Mouse (Mus musculus): ENCODE measurements around the gene Cyp2t4. TPM values are rescaled to one million over a fixed set of nuclear protein-coding genes. Genes with fewer than 3 reads are reported as not detected.

The Cyp2t4 gene
- total RNA-seq (2012; rRNA removed) = 0.32 and 0.58 TPM in 2 replicates

DNA sequence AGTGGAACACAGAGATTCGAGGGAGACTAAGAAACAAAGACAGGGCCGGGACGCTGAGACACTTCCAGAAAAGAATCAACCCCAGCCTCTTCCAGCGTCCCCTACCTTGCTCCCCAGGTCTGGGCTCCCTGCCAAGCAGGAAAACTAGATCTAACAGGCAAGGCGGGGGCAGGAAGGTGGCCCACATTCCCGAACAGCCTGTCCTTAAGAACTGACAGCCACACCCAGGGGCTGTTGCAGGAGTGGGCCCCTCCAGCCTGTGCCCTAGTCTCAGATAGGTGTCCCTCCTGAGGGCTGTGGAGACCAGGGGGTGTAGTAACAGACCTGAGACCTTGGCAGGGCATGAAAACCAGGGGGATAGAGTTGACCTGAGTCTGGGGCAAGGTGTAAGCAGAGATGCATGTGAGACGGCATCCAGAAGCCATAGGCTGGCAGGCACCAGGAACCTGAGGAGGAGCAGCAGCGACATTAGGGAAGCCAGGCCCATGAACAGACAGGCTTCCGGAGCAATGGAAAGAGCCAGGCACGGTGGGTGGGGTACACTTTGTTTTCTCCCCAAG lies at the start of gene Cyp2t4:
Gene Cyp2t4 (plus strand): TSS at position 510 of the 560 bp plus-strand sequence.
- H3K27ac ChIP-seq (ENCODE audit: insufficient read depth, low read depth, low read length, poor library complexity, severe bottlenecking) = no peak within 1 kb of the TSS

DNA sequence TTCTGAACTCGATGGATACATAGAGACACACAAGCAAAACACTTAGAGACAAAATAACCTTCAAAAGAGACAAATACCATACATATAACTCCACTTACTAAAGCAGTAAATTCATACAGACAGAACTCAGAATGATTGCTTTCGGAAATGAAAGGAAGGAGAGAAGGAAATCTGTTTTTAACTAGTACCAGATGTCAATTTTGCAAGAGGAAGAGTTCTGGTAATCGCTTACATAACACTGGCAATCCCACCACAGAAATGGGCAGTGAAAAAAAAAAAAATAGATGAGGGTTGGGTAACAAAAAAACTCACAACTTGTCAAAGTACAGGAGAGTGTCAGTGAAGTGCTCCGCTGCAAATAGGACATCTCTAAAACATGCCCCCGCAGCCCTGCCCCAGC lies 48.6 kb upstream of the Cyp2t4 start:
- Histone ChIP-seq H3K9ac (ENCODE audit: insufficient read depth, low read depth, low read length, poor library complexity, severe bottlenecking) (no peak overlapping the region), H3K27ac (ENCODE audit: insufficient read depth, low read depth, low read length, poor library complexity, severe bottlenecking) (no peak overlapping the region), H3K4me1 (ENCODE audit: control insufficient read depth in 2 of 2, insufficient read depth in 2 of 2, low read length in 2 of 2, poor library complexity in 1 of 2) (no peaks in the 10 kb centered on the region), H3K9me3 (ENCODE audit: control insufficient read depth, insufficient read depth, low read depth, low read length) (no peaks in the 10 kb centered on the region), H3K4me3 (ENCODE audit: insufficient read depth in 1 of 2, low read depth in 1 of 2, low read length in 2 of 2, poor library complexity in 1 of 2, severe bottlenecking in 1 of 2) (no peak overlapping the region), H3K36me3 (ENCODE audit: control insufficient read depth, insufficient read depth, low read length, poor library complexity, severe bottlenecking) (no peaks in the 10 kb centered on the region)
- no peak for DNase-seq (ENCODE audit: low read depth, low spot score)
- TF ChIP-seq HCFC1 (IDR thresholded peaks at IDR 0.05; ENCODE audit: borderline replicate concordance, insufficient read depth, low read length) (no peak), CHD2 (IDR thresholded peaks at IDR 0.05; ENCODE audit: low read depth, low read length) (no peak), ZNF384 (IDR thresholded peaks at IDR 0.05; ENCODE audit: low read depth, low read length) (no peak), MAFK (IDR thresholded peaks at IDR 0.05; ENCODE audit: insufficient read depth, low read depth, low read length) (no peak)
- in situ Hi-C loops (cut with MboI; ENCODE audit: low sequenced_read_pairs in 2 of 2, unreplicated experiment in 2 of 2) = no loop called here

More for the DNA sequence above, at the start of gene Cyp2t4:
- Histone ChIP-seq H3K9ac (ENCODE audit: insufficient read depth, low read depth, low read length, poor library complexity, severe bottlenecking) (no peak within 1 kb of the TSS), H3K4me3 (ENCODE audit: insufficient read depth in 1 of 2, low read depth in 1 of 2, low read length in 2 of 2, poor library complexity in 1 of 2, severe bottlenecking in 1 of 2) (no peak within 1 kb of the TSS), H3K36me3 (ENCODE audit: control insufficient read depth, insufficient read depth, low read length, poor library complexity, severe bottlenecking) (peaks cover 11% of the 10 kb centered on the region), H3K4me1 (ENCODE audit: control insufficient read depth in 2 of 2, insufficient read depth in 2 of 2, low read length in 2 of 2, poor library complexity in 1 of 2) (peaks cover 0 to 6% of the 10 kb centered on the region in 2 experiments; a peak in 1 of 4 replicates), H3K9me3 (ENCODE audit: control insufficient read depth, insufficient read depth, low read depth, low read length) (no peaks in the 10 kb centered on the region)
- in situ Hi-C loops (cut with MboI; ENCODE audit: low sequenced_read_pairs in 2 of 2, unreplicated experiment in 2 of 2) = no loop called here
- no peak for DNase-seq (ENCODE audit: low read depth, low spot score)
- TF ChIP-seq ZC3H11A (IDR thresholded peaks at IDR 0.05; ENCODE audit: borderline replicate concordance, low read depth, low read length) (no peak), MAFK (IDR thresholded peaks at IDR 0.05; ENCODE audit: insufficient read depth, low read depth, low read length) (no peak), CHD2 (IDR thresholded peaks at IDR 0.05; ENCODE audit: low read depth, low read length) (no peak), ZNF384 (IDR thresholded peaks at IDR 0.05; ENCODE audit: low read depth, low read length) (no peak)

DNA sequence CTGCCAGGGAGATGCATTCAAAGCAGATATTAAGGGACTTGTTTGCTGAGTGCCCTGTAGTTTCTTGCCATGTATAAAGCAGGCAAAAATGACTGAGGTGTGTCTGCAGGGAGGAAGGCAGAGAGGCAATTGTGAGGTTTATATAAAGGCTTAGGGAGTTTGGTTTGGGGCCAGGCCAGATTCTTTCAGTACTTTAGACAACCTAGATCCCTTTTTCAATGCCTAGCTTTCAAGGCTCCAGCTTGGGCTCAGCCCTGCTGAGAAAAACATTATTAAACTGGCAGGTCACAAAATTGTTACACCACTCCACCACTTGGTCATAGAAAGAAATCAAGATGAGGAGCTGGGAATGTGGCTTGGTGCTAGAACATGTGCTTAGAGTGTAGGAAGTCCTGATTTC lies 43.2 kb upstream of the Cyp2t4 start:
- H3K9ac ChIP-seq (ENCODE audit: insufficient read depth, low read depth, low read length, poor library complexity, severe bottlenecking) = no peak overlapping the region
- in situ Hi-C loops (cut with MboI; ENCODE audit: low sequenced_read_pairs in 2 of 2, unreplicated experiment in 2 of 2) = no loop called here
- TF ChIP-seq CHD2 (IDR thresholded peaks at IDR 0.05; ENCODE audit: low read depth, low read length) (no peak), MAFK (IDR thresholded peaks at IDR 0.05; ENCODE audit: insufficient read depth, low read depth, low read length) (no peak), HCFC1 (IDR thresholded peaks at IDR 0.05; ENCODE audit: borderline replicate concordance, insufficient read depth, low read length) (no peak), ZC3H11A (IDR thresholded peaks at IDR 0.05; ENCODE audit: borderline replicate concordance, low read depth, low read length) (no peak), ZNF384 (IDR thresholded peaks at IDR 0.05; ENCODE audit: low read depth, low read length) (no peak)
- no peak overlapping the region for H3K27ac ChIP-seq (ENCODE audit: insufficient read depth, low read depth, low read length, poor library complexity, severe bottlenecking)
- H3K4me3 ChIP-seq (ENCODE audit: insufficient read depth in 1 of 2, low read depth in 1 of 2, low read length in 2 of 2, poor library complexity in 1 of 2, severe bottlenecking in 1 of 2) = no peak overlapping the region
- H3K4me1 ChIP-seq (ENCODE audit: control insufficient read depth in 2 of 2, insufficient read depth in 2 of 2, low read length in 2 of 2, poor library complexity in 1 of 2) = no peaks in the 10 kb centered on the region
- H3K9me3 ChIP-seq (ENCODE audit: control insufficient read depth, insufficient read depth, low read depth, low read length) = no peaks in the 10 kb centered on the region
- no peak for DNase-seq (ENCODE audit: low read depth, low spot score)
- no peaks in the 10 kb centered on the region for H3K36me3 ChIP-seq (ENCODE audit: control insufficient read depth, insufficient read depth, low read length, poor library complexity, severe bottlenecking)

DNA sequence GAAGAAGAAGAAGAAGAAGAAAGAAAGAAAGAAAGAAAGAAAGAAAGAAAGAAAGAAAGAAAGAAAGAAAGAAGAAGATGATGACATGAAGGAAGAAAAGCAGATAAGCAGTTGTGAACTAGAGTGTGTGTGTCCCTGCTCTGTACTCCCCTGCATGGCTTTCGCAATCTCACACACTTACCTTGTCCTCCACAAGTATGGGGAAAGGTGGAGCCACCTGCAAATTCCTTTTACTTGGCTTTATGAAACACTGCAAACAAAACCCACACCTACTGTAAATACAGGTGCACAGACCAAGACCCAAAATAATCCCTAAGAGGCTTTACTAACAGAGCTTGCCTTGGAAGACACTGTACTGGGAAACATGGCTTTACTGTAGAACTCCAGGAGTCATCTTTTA lies 42.5 kb upstream of the Cyp2t4 start:
- no peaks in the 10 kb centered on the region for H3K36me3 ChIP-seq (ENCODE audit: control insufficient read depth, insufficient read depth, low read length, poor library complexity, severe bottlenecking)
- TF ChIP-seq ZC3H11A (IDR thresholded peaks at IDR 0.05; ENCODE audit: borderline replicate concordance, low read depth, low read length) (no peak), CHD2 (IDR thresholded peaks at IDR 0.05; ENCODE audit: low read depth, low read length) (no peak), MAFK (IDR thresholded peaks at IDR 0.05; ENCODE audit: insufficient read depth, low read depth, low read length) (no peak), HCFC1 (IDR thresholded peaks at IDR 0.05; ENCODE audit: borderline replicate concordance, insufficient read depth, low read length) (no peak), ZNF384 (IDR thresholded peaks at IDR 0.05; ENCODE audit: low read depth, low read length) (no peak)
- H3K27ac ChIP-seq (ENCODE audit: insufficient read depth, low read depth, low read length, poor library complexity, severe bottlenecking) = no peak overlapping the region
- in situ Hi-C loops (cut with MboI; ENCODE audit: low sequenced_read_pairs in 2 of 2, unreplicated experiment in 2 of 2) = no loop called here
- H3K9me3 ChIP-seq (ENCODE audit: control insufficient read depth, insufficient read depth, low read depth, low read length) = no peaks in the 10 kb centered on the region
- no peak overlapping the region for H3K9ac ChIP-seq (ENCODE audit: insufficient read depth, low read depth, low read length, poor library complexity, severe bottlenecking)
- DNase-seq (ENCODE audit: low read depth, low spot score) = no peak
- no peak overlapping the region for H3K4me3 ChIP-seq (ENCODE audit: insufficient read depth in 1 of 2, low read depth in 1 of 2, low read length in 2 of 2, poor library complexity in 1 of 2, severe bottlenecking in 1 of 2)
- H3K4me1 ChIP-seq (ENCODE audit: control insufficient read depth in 2 of 2, insufficient read depth in 2 of 2, low read length in 2 of 2, poor library complexity in 1 of 2) = no peaks in the 10 kb centered on the region

DNA sequence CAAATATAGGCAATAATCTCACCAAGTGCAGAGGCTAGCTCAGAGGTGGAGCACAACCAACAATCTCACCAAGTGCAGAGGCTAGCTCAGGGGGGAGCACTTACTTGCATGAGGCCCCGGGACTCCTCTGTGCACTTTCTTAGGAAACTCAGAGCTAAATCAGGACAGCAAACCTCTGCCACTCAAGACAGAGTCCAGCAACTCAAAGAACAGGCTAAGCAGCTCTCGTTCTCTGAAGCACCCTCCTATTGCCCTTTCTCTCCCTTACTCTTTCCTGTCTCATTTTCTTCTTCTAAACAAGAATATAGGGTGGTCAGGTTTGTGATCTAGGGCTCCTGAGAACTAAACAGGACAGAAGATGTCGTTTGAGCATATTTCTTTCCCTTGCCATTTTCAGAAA lies 41.5 kb upstream of the Cyp2t4 start:
- no peak overlapping the region for H3K4me3 ChIP-seq (ENCODE audit: insufficient read depth in 1 of 2, low read depth in 1 of 2, low read length in 2 of 2, poor library complexity in 1 of 2, severe bottlenecking in 1 of 2)
- in situ Hi-C loops (cut with MboI; ENCODE audit: low sequenced_read_pairs in 2 of 2, unreplicated experiment in 2 of 2) = no loop called here
- H3K36me3 ChIP-seq (ENCODE audit: control insufficient read depth, insufficient read depth, low read length, poor library complexity, severe bottlenecking) = no peaks in the 10 kb centered on the region
- H3K27ac ChIP-seq (ENCODE audit: insufficient read depth, low read depth, low read length, poor library complexity, severe bottlenecking) = no peak overlapping the region
- H3K9me3 ChIP-seq (ENCODE audit: control insufficient read depth, insufficient read depth, low read depth, low read length) = no peaks in the 10 kb centered on the region
- TF ChIP-seq ZNF384 (IDR thresholded peaks at IDR 0.05; ENCODE audit: low read depth, low read length) (no peak), CHD2 (IDR thresholded peaks at IDR 0.05; ENCODE audit: low read depth, low read length) (no peak), ZC3H11A (IDR thresholded peaks at IDR 0.05; ENCODE audit: borderline replicate concordance, low read depth, low read length) (no peak), MAFK (IDR thresholded peaks at IDR 0.05; ENCODE audit: insufficient read depth, low read depth, low read length) (no peak), HCFC1 (IDR thresholded peaks at IDR 0.05; ENCODE audit: borderline replicate concordance, insufficient read depth, low read length) (no peak)
- H3K4me1 ChIP-seq (ENCODE audit: control insufficient read depth in 2 of 2, insufficient read depth in 2 of 2, low read length in 2 of 2, poor library complexity in 1 of 2) = no peaks in the 10 kb centered on the region
- DNase-seq (ENCODE audit: low read depth, low spot score) = no peak
- no peak overlapping the region for H3K9ac ChIP-seq (ENCODE audit: insufficient read depth, low read depth, low read length, poor library complexity, severe bottlenecking)
